Mouse (Mus musculus): ENCODE measurements at regions not wholly inside any gene's neighbourhood (a gene's known extent, or its start where the extent isn't known, plus 50 kb on each side); places are given as distances from the start of the nearest gene placed in this dataset.

GRCm38 (mm10) chr2:53803666-53804065 is 281.7 kb downstream of the Rprm start:
- intact Hi-C loops (cut with DNase I): no loop called here
- H3K27ac ChIP-seq: no peak overlapping the region
- H3K4me3 ChIP-seq: no peak overlapping the region
- no peak for TF ChIP-seq CTCF (IDR thresholded peaks at IDR 0.05)
- DNase-seq: no peak

DNA sequence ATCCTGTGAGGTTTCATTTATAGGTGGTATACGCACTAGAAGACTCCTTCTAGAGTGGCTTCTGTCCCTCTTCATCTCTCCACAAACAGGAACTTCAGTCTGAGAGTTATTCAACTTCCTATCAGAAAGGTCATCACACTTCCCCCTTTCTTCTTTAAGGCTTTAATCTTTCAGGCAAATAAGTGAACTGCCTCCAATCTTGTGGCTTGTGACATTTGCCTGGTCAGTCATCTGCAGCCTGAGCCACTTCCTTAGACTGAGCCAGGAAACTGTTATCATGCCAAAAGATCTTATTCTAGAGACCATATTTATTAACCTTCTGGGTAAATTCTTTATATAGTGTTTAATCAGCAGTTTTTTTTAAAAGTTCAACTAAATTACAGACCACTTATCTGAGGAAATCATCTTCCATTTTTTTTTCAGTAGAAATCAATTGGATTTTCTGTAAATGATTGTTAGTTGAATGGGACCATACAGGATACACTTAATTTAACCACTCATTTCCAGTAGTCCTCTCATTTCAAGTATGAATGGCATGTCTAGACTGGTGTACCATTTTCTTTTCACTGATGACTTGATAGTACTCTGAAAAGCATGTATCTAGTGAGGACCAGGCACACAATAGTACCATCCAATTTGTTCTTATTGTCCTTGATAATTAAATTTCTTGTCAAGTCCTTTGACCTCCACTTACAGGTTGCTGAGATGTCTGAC is 234.4 kb downstream of the Rprm start:
- intact Hi-C loops (cut with DNase I): no loop called here
- Histone ChIP-seq H3K4me3 (no peak overlapping the region), H3K27ac (no peak overlapping the region)
- DNase-seq: no peak
- TF ChIP-seq CTCF (IDR thresholded peaks at IDR 0.05): no peak
